Mouse (Mus musculus) right cerebral cortex, adult 2 months (tissue): ENCODE data around the gene Stac3.
A peak's percentile ranks its signal among the peaks of the same experiment; 100 is the strongest.

Experiments
- DNase-seq, 2 experiments: peaks; one replicate each; pipeline ENCODE4 v3.0.0; 2021 to 2022; ENCODE audit warnings: low spot score in 2 of 2

Stac3 gene

DNA sequence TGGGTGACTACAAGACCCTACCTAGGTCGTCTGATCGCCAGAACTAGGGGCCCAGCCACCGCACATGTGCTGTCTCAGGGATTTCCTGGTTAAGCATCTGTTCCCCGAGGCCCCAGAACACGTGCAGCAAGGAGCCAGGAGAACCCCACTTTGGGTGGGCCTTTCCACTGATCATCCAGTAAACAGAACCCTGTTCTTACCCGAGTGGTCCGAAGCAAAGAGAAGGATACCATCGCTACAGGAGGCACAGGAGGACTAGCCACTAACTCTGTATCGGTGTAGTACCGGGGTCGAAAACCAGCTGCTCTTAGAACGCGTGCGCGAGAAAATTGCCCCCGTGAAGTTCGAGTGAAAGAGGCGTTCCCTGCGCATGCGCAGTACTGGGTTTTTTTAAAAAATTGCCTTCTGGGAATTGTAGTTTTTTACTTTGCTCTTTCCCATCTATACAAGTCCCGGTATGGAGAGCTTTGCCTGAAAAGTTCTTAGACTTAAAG, 20.6 kb downstream of the Stac3 start, which contains the start of gene Shmt2:
Gene Shmt2 (minus strand): TSS at position 357 of the 494 bp plus-strand sequence.
- DNase-seq = peak; percentile 88 to 89

DNA sequence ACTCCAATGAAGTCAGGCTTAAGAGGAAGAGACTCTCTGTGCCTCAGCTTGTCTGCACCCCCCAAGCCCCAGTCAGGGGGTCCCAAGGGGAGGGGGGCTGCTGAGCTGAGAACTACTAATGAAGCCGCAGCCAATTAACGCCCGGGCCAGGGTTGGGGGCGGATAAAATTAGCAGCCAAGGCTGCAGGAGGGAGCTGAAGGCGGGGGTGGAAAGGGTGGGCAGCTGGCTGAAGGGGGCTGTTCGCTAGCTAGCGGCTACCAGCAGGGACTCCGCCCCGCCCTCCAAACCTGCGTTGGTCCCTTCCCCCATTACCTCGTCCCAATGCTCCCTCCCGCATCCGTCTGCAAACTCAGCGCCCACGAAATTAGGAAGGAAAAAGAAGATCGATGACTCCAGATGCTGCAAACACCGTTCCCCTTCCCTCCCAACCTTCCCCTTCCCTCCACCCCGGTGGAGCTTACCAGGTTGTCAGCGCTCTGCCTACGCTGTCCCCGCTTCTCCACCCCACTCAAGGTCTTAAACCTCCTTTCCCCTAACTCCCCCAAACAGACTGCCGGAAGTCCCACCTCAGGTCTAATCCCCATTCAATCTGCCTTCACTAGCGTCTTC, 23.3 kb downstream of the Stac3 start:
- no peak for DNase-seq

DNA sequence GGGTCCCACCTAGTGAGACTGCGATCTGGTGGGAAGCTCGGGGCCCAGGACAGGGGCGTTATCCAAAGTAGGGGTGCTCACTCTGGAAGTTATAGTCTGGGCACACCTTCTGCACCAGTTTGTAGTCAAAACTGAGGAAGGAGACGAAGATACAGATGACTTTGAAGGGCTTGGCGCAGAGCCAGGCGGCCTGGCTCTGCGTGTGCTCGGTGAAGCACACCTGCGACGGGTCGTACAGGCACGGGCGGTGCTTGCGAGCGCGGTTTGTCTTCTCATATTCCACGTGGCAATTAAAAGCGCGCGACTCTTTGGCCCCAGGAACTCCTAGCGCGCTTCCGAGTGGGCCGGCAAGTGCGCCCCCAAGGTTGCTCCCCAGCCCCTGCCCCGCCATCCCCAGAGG, 24.6 kb downstream of the Stac3 start:
- DNase-seq = no peak

DNA sequence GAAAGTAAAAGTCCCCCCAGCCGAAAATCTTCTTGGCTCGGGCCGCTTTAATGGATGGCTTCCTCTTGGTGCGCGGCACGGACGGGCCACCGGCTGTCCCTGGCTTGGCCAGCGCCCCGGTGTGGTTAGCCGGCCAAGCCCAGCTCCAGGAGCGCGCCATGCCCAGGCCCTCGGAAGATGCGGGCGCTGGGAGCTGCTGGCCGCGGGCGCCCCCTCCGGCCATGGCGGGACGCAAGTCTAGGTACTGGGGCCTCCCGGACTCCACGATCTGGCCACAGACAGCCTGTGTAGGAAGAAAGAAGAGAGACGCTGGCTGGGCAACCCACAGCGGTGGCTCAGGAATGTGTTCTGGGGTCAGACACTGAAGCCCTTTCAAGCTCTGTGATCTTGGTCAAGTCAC, 25.2 kb downstream of the Stac3 start:
- no peak for DNase-seq

DNA sequence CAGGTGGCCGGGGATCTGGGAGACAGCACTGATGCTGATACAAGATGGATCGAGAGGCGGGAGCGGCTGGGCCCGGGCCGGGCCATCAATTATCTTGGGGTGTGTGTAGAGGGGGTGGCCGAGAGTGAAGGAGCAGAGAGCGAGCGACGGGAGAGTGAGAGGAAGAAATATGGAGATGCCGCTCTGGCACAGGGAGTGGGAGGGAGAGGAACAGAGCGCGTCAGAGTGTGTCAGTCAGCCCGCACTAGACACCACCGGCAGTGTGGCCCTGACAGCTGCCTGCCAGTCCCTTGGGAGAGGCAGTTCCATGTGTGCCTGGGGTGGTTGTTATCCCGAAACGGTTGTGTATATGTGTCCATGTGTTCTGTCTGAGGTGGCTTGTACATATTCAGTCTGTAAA, 26.0 kb downstream of the Stac3 start:
- peak in 1 of 2 experiments; percentile 39 for DNase-seq

DNA sequence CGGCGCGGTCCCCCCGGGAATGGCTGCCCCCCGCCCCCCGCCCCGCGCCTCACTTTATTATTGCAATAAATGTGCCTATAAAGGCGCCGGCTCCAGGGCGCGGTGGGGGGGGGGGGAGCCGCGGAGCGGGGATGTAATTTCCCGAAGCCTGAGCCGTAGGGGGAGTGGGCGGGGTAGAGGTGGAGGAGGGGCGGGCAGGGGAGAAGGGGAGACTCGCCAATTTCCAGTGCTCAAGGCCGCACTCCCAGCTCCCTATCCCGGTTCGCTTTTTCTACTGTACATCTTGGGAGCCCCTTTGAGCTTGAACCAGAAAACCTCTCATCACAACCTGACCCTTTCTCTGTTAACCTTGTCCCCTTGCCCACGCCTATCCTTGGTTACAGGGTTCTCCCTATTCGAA, 29.5 kb downstream of the Stac3 start:
- no peak for DNase-seq

DNA sequence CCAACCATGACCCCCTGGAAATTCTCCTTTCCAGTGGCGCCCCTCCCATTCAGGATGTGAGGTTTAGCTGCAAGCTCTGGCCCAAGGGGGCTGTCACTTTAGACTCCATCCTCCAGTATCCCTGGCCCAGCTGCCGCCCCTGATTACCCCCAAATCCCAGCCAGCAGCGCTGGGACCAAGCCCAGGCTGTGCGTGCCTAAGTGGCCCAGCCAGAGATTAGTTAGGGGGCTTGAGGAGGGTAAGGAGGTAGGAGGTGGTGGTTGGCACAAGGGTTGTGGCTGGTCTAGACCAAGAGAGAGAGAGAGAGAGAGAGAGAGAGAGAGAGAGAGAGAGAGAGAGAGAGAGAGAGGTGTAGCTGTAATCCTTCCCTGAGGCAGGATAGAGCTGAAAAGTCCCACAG, 30.1 kb downstream of the Stac3 start:
- DNase-seq = no peak

DNA sequence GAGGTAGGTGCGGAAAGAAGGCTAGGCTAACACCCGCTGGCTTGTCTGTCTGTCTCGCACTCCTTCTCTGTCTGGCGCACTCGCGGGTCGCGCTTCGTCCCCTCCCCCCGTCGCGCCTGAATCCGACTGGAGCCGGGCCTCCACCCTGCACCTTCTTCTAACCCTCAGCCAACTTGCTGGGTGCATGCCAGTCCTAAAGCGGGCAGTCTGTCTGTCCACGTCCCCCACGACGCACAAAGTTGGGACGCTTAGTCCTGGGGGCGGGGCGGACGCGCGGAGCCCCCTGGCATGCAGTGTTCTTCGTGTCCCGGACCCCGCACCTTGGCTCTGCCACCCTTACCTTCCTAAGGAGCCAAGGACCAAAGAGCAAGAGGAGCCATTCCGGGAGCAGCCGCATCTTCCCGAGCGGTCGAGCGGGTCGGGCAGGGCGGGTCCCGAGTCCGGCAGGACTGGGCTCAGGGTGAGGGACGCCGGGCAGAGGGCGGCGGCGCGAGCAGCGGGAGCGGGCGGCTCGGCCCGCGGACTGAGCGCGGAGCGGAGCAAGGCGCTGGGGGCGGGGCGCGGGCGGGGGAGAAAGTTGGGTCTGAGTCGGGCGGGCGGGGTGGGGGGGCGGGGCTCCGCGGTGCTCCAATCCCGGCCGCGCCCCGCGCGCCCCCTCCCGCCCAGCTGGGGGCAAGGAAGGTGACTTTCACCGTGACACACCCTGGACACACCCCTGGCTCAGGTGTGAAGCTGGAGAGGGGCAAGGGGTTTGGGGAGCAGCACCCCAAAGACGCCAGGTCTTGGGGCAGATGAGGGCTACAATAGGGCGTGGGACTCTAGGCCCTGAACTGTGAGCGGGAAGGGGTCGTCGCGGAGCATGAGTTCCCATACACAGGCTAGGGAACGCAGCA, 32.8 kb downstream of the Stac3 start, which contains the start of gene Nxph4:
Gene Nxph4 (minus strand): TSS at position 524 of the 893 bp plus-strand sequence.
- DNase-seq = no peak

DNA sequence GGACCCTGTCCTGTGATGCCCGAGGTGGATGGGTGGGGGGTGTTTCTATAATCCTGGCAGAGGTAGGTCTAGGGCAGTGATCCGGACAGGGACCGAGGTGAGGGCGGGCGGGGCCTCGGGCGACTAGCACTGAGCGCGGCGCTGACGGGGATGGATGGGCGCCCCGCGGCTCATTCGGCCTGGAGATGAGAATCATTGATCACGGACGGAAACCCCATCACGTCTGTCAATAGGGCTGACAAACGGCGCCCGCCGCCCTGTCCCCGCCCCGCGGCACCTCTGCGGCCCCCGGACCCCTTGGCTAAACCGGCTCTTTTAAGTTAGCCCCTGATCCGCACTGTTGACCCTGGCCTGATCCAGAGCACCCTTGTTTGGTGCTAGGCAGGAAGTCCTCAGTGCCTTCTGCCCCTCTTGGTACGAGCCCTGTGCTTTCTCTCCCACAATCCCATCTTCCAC, 33.5 kb downstream of the Stac3 start:
- DNase-seq = no peak

DNA sequence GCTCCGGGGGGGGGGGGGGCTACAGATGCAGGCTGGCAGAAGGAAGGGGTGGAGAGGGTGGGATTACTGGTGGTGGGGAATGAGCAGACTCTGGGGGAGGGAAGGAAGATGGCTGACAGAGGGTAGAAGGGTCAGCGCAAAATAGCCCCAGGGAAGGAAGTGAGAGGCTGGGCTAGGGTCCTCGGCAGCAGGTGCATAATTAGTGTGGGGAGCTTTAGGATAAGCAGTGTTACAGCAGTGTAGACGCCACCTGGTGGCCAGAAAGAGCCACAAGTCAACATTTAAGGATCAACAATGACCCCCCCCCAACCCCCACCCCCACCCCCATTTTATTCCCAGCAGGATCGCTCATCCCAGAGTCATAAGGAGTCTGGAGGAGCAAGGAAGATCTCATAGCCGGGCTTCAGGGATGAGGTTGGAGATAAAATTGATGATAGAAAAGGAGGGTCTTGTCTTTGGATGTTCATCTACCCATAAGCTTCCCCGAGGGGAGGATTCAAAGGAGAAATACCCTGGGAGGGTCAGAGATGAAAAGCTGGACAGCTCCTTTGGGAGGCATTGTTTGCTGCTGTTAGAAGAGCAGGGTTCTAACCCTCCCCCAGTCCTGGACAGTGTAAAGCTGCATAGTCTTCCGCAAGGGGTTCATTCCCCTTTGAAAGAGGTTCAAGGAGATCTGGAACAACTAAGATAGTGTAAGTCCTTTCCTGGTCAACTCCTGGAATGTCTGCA, 35.3 kb downstream of the Stac3 start:
- DNase-seq = peak in 1 of 2 experiments; percentile 70

DNA sequence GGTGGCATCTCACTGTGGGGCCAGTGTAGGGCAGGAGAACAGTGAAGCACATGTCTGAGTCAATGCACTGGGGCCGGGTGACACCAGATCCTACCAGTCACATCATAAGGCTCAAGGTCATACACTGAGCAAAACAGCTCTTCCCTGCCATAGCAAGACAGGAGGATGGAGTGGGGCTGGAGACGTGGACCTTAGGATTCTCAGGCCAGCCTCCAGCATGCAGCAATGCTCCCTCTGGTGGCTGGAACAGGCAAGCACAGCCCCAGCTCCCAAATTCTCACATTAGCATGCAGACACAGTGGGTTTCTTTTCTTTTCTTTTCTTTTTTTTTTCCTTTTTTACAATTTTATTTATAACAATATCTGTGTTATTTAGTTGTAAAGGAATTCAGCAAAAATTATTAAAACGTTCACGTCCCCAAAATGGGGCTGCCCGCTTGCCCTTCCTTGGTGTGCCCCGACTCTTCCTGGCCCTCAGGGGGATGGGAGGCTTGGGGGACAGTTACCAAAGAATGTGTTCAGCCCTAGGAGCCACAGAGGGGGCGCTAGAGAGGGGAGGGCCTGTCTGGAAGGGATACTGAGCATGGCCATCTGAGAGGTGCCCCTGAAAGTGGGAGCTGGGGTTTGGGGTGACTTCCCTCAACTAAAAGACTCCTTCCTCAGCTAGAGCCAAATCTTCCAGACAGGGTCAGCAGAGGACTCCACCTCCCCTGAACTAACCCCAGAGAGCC, 36.5 kb downstream of the Stac3 start:
- DNase-seq = peak; percentile 87 to 88

DNA sequence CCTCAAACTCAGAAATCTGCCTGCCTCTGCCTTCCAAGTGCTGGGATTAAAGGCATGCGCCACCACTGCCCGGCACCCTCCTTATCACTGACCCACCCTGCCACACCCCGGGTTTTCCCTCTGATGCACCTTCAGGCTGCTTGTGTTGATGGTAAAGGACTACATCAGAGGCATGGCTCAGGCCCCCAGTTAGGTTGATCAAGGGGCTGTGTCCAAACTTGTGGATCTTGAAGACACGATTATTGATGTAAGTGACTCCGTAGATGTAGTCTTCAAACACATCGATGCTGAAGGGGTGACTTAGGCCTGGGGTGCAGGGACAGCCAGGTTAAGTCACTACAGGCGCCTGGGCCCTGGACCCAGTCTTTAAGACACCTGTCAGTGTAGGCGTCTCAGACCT, 40.0 kb downstream of the Stac3 start:
- no peak for DNase-seq

DNA sequence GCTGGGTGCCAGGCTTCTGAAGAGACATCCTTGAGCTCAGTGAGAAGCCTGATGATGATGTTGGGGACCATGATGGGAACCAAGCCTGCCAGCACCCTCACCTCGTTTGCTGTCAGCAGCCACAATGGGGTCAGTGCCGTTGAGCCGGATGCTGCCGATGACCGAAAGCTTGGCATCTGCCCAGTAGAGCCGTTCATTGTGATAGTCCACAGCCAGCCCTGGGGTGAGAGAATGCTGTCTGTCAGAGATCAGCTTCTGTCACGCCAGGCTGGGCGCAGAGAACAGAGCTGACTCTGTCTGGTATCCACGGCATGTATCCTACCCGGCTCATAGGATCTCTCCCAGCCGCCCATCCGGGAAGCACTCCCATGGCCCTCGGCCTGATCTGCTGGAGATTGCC, 40.6 kb downstream of the Stac3 start:
- no peak for DNase-seq

DNA sequence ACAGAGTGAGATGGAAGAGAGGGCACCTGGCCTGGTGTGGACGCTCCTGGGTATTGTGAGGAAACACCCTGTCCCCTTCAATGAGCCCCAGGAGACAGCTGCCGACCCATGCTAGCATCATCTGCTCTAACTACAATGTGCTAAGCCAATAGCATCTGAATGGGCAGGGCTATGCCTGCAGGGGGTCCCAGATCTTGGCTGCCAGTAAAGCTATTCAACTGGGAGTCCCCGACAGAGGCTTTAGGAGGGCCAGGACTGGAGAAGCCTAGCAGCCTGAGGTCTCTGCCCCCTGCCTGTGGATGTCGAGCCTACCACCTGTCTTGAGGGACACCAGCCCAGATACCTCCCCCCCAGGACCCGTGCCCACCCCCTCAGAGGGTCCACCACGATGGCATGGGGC, 41.2 kb downstream of the Stac3 start:
- no peak for DNase-seq

DNA sequence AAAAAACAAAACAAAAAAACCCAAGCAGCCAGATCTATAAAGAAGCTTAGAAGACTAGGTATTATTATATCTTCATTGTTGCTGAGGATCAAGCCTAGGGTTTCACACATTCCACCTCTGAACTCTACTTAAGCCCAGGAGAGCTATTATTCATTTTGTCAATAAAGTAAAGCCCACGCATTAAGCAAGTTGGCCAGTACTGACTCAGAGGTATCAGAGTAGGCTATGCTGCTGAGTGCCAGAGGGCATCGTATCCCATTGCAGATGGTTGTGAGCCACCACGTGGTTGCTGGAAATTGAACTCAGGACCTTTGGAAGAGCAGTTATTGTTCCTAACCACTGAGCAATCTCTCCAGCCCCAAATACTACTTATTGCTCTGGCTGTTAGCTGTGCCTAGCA, 42.4 kb downstream of the Stac3 start:
- no peak for DNase-seq

DNA sequence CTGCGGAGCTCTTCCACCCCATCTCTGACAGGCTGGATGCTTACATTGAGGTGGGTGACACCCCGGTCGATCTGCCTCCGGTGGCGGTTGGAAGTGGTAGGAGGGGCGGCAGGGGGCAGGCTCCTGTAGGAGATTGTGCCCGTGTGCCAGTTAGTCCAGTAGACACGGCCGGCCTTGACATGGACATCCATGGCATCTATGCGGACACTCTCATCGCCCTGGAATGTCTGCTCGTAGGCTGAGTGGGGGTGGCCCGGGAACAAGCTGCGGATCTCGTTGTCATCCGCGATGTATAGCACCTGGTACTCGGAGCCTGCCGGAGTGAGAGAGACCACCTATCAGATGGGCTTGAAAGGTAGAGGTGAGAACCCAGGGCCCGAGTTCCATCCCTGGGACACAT, 42.9 kb downstream of the Stac3 start:
- no peak for DNase-seq

DNA sequence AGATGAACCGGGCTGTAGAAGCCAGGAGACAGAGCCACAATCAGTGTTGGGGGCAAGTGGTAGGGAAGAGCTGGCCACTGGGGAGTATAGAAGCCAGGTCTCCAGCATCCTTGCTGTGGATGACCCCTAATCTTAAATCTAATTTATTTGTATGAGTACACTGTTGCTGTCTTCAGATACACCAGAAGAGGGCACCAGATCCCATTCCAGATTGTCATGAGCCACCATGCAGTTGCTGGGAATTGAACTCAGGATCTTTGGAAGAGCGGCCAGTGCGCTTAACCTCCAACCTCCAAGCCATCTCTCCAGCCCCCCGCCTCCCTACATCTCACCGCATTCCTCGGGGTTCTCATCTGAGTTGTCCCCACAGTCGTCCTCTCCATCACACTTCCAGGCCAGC, 45.0 kb downstream of the Stac3 start:
- DNase-seq = no peak

DNA sequence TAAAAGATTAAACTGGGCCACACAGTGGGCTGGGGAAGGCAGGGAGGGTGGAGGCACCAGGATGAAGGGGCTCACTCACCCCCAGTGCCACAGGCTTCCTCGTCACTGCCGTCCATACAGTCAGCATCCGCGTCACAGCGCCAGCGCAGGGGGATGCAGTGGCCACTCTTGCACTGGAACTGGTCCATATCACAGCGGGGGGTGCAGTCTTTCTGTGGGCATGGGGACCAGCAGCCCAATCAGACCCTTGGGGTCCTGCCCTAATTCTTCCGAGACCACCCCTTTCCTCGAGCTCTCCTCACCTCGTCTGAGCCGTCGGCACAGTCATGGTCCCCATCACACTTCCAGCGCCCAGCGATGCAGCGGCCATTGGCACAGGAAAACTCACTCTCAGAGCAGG, 46.8 kb downstream of the Stac3 start:
- no peak for DNase-seq

DNA sequence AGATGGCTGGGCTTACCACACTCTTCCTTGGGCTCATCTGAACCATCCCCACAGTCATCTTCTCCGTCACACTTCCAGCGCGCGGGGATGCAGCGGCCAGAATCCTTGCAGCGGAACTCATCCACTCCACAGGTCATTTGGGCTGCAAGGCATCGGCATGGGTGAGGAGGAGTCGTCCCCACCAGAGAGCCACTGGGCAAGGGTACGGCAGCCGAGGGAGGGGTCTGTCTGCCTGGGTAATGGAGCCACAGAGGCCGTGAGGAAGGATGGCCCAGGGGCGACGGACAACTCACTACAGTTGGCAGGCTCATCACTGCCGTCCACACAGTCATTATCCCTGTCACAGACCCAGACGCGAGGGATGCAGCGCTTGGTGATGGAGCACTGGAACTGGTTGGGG, 48.4 kb downstream of the Stac3 start:
- DNase-seq = no peak

DNA sequence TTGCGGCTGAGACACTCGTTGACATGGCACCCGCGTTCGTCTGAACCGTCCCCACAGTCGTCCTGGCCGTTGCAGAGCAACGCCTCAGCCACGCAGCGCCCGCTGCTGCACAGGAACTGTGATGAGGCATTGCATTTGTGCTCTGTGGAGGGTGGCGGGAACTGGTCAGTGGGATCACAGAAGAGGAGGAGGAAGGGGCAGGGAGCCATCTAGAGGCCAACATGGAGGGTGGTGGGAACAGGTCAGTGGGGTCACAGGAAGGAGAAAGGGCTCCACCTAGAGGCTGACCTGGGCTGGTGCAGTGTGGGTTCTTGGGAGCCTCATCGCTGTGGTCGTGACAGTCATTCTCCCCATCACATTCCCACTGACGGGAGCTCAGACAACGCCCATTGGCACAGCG, 54.2 kb downstream of the Stac3 start:
- no peak for DNase-seq

DNA sequence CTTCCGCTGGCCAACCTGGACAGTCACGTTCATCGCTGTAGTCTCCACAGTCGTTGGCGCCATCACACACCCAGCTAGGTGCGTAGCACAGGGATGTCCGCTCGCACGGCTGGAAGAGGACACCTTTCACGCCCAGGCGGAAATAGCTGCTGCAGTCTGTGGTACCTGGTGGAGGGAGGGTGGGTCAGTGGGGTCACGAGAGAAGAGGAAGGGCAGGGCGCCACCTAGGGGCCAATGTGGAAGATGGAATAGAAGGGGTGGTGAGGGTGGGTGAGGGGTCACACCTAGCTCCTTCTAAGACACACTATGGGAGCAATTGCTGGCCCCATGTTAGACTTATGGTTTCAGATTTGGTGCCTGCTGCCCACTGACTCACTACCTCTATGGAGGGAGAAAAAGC, 55.9 kb downstream of the Stac3 start:
- no peak for DNase-seq
